Mouse (Mus musculus) lung, adult 18-20 months (tissue): ENCODE data around the gene Slc4a11.

ENCODE experiments used
- DNase-seq, 2 experiments: peaks; one replicate each; pipeline ENCODE4 v3.0.0; 2022; ENCODE audit warnings: mixed read lengths in 2 of 2

Gene Slc4a11

DNA sequence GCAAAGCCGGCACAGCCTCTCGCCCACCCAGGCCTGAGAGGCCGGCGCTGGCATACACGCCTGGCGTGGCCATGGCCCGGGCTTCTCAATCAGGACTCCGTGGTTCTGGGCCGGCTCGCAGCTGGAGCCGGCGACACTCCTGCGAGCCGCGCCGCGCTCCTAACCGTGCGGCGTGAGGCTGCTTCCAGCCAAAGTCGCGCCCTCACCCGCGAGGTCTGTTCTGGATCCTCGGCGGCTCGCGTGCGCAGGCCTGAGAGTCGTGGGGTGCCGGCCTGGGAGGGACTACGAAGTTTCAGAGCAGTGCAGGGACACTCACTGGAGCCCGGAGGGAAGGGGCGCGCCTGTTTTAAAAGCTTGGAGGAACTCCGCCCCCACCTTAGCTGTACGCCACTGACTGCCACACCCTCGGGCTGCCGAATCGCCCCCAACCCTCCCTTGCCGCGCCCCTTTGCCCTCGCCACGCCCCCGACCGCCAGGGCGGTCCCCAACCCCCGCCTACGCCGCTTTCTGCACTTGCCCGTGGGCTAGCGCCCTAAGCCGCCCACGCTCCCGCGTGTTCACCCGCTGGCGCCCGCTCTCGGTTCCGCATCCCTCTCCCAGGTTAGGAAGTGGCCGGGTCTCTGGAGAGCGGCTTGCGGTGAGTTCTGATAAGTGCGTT lies at the start of gene Slc4a11:
Slc4a11 (minus strand) TSS at position 367 of the 658 bp plus-strand sequence.
- peak; percentile 74 to 82 for DNase-seq

- no peak for DNase-seq
These were observed 46.3 kb upstream of the Slc4a11 start for GRCm38 (mm10) chr2:130743576-130743975.

GRCm38 (mm10) chr2:130740096-130740495 lies 42.8 kb upstream of the Slc4a11 start:
- no peak for DNase-seq

DNA sequence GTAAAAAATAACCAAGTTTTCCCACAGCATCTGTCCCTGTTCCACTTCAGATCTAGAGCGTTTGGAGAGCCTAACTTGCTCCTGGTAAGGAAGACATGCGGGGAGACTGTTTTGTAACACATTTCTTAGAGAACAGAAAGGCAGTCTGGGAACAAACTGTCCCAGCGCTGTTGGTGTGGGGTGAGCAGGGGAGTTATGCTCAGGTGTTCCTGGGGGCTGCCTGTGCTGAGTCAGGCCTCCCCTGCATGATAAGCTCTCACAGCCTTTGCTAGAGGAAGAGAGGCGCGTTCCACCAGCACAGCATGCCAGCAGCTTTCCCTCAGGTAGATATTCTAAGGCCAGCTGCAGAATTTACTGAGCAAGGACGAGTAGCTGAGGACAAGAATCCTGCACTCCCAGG lies 40.7 kb upstream of the Slc4a11 start:
- no peak for DNase-seq

- DNase-seq = no peak
These were observed 38.0 kb upstream of the Slc4a11 start for GRCm38 (mm10) chr2:130735281-130735680.

DNA sequence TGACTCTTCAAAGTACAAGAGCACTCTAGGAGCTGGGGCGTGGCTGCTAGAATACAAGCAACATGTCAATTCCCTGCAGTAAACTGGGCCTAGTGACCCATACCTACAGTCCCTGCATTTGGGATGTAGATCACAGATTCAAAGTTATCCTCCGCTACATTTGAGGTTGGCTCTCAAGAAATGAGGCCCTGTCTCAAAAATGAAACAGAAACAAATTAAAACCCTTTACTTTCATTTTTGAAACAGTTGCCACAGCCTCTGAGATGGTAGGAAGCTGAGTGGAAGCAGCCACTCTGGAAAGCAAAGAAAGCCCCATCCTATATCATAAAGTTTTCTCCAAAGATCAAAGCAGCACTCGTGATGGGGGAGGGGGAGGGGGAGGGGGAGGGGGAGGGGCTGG lies 36.1 kb upstream of the Slc4a11 start:
- DNase-seq = no peak

DNA sequence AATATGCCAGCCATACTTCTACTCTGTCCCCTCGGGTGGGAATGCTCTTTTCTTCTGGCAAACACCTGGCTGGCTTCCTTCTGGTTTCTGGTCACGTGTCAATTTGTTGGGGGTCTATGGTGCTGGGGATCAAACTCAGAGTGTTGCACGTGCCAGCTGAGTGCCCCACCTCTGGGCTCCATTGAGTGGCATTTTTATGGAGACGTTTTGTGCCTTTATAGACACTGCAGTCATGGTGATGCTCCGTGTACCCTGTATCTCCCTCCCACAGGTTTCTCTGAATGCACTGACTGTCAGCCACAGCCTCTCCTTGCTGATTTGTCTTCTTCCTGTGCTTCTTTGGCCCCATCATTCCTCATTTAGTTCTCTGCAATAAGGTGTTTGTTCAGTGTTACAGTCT lies 34.5 kb upstream of the Slc4a11 start:
- no peak for DNase-seq

GRCm38 (mm10) chr2:130730746-130731145 lies 33.4 kb upstream of the Slc4a11 start:
- peak; percentile 25 to 27 for DNase-seq

GRCm38 (mm10) chr2:130728906-130729585 lies 31.7 kb upstream of the Slc4a11 start:
- DNase-seq = no peak

DNA sequence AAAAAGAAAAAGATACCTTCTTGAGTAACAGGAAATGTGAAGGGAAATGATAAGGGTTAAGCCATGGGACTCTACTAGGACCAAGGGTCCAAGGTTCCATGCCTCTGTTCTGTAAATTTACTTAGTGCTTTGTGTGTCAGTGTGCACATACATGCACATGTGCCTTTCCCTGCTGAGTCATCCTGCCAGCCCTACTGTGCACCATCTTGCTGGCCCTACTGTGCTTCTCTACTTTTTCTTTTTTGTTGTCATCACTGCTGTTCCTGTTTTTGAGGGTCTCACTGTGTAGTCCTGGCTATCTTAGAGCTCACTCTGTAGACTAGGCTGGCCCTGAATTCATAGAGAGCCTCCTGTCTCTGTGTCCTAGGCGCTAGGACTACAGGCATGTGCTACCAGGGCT lies 30.4 kb upstream of the Slc4a11 start:
- no peak for DNase-seq

DNA sequence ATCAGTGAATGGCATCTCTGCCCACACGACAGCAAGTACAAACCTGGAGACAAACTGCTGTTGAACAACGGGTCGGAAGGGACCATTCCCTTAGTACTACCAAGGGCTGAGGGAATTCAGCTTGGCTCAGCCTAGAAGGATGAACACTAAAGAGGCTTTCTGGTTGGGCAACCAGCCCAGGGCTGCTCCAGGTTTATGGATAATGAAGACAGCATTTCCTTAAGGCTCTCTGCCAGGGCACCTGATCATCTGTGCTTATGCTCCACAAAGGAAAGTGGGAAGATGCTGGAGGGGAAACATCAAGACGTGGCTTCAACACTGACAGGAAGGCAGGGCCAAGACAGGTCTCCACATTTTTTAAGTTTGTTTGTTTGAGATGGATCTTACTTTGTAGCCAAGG lies 27.1 kb upstream of the Slc4a11 start:
- DNase-seq = no peak

DNA sequence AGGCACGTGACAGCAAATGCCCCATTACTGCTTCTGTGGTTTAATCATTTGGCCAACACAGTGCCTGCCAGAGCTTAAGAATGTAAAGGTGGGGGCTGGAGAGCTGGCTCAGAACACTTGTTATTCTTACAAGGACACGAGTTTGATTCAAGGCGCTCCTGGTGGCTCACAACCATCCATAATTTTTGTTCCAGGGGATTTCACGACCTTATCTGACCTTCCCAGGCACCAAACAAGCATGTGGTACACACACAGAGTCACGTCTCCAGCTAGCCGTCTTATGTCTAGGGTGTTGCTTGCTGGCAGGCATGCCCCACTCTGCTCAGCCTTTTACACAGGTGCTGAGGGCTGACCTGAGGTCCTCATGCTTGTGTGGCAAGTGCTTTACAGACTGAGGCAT lies 20.6 kb upstream of the Slc4a11 start:
- DNase-seq = no peak

GRCm38 (mm10) chr2:130707057-130707456 lies 9.7 kb upstream of the Slc4a11 start:
- no peak for DNase-seq

GRCm38 (mm10) chr2:130706602-130707001 lies 9.3 kb upstream of the Slc4a11 start:
- no peak for DNase-seq

DNA sequence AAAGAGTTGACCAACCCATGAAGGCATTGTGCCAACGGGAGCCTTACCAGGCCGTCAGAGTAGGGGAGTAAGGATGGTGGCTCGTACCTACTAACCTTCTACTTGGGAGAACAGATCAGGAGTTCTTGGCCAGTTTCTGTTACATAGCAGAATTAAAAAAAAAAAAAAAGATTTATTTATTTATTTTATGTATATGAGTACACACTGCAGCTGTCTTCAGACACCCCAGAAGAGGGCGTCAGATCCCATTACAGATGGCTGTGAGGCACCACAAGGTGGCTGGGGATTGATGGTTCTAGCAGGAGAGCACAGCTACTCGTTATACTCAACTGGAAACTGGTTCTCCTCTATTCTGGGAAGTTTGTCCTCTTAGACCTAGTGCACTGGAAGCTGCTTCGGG lies 7.9 kb upstream of the Slc4a11 start:
- no peak for DNase-seq

GRCm38 (mm10) chr2:130704040-130705001 lies 7.0 kb upstream of the Slc4a11 start:
- no peak for DNase-seq

DNA sequence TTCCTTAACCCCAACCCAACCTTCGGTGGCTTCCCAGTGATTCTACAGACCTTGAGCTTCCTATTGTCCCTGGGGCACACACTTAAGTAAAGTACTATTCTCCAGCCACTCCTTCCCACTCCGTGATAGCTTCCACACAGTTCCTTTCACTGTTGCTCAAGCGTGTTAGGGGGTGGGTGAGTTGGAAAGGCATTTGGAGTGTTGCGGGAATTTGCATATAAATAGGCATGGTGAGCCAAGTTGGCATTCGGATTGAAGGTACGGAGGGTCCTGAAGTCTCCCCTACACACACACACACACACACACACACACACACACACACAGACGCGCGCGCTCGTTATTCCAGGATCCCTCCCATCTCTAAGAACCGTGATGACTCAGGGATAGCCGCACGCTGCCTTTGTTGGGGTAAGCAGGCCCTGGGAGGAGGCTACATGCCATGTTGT lies 525 bp upstream of the Slc4a11 start:
- DNase-seq = peak in 1 of 2 experiments; percentile 15

DNA sequence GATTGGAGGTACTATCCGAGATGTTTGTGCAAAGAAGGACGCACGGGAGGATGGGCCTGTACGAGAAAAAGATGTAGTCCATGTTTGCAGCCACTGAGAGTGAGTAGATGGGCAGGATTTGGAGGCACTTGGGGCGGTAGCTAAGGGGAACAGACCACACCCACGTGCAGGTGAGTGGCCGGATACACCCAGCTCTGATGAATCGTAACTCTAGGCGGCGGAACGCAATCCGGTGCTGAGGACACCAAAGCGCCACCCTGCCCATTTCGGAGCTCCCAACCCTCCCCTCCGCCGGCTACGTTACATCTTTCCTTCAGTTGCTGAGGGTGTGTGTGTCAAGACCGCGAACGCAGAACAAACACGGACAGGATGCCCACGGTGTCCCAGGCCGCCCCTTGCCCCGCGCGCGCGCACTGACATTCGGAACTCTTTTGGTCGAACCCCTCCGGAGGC lies 593 bp downstream of the Slc4a11 start:
- DNase-seq = peak; percentile 24 to 33

DNA sequence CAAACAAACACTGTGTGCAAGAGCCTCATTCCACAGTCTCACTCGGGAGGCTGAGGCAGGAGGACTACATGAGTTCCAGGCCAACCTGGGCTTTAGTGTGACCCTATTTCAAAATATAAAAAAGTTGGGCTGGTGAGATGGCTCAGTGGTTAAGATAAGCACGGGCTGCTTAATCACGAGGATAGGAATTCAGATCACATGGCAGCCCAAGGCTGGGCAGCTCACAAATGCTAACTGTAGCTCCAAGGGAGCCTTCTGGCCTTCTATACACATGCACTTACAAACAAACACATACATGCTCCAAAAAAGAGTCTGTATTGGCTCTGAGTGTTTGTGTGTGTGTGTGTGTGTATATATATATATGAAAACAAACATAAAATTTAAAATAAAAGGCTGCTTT lies 3.8 kb downstream of the Slc4a11 start:
- DNase-seq = no peak

- DNase-seq = no peak
These were observed 8.3 kb downstream of the Slc4a11 start for GRCm38 (mm10) chr2:130689011-130689410.

GRCm38 (mm10) chr2:130685426-130685825 lies 11.9 kb downstream of the Slc4a11 start:
- DNase-seq = no peak

DNA sequence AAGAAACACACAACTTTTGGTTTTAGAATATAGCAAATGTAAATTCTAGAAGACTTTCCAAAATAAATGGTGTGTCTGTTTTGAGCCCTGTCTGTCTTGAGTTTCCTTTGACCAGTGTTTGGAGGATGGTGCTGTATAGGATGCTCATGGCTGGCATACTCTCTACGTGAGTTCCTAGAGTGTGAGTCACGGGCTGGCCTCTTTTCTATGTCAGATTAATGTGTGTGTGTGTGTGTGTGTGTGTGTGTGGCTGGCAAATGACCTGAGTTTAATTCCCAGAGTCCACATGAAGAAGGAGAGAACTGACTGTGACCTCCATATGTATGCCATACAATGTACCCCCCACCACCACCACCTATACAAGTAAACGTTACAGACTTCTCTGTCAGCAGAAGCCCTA lies 15.8 kb downstream of the Slc4a11 start:
- DNase-seq = no peak

GRCm38 (mm10) chr2:130679899-130680298 lies 17.4 kb downstream of the Slc4a11 start:
- no peak for DNase-seq
